Mouse (Mus musculus): ENCODE results near the gene Arl6ip1.

DNA sequence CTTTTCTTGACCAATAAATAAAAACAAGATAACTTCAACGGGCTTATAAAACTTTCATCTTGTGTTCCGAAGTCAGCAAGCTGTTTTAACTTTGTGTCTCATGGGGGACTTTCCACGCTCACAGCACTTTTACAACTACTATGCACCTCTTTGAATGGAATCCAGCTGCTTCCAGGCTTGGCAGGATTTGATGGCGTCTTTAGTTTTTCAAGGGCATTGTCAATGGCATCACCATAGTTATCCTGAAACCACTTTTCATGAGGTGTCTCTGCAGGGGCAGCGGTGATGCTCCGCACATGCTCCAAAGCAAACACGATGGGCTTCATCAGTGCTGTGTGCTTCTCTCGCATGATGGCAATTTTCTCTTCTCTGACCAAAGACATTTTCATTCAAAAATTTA is 33.5 kb upstream of the Arl6ip1 start:
- no peak for TF ChIP-seq CTCF (IDR thresholded peaks at IDR 0.05 in 2 of 3, conservative IDR thresholded peaks at IDR 0.05 in 1 of 3; ENCODE audit: control insufficient read depth in 1 of 3, insufficient read depth in 1 of 3, low read depth in 2 of 3, low read length in 3 of 3, poor library complexity in 1 of 3, severe bottlenecking in 1 of 3)
- no peak for TF ChIP-seq POLR2A (IDR thresholded peaks at IDR 0.05; ENCODE audit: control insufficient read depth in 1 of 2, insufficient read depth in 1 of 2, low read depth in 1 of 2, low read length in 2 of 2, poor library complexity in 1 of 2)
- no peak for TF ChIP-seq NELFE (IDR thresholded peaks at IDR 0.05; ENCODE audit: low read depth, low read length)
- no peak for TF ChIP-seq MEF2A (IDR thresholded peaks at IDR 0.05; ENCODE audit: extremely low read depth, insufficient replicate concordance, low read depth, low read length, poor library complexity, severe bottlenecking)
- TF ChIP-seq HCFC1 (IDR thresholded peaks at IDR 0.05; ENCODE audit: low read depth, low read length): no peak
- no peak for TF ChIP-seq GABPA (IDR thresholded peaks at IDR 0.05; ENCODE audit: low read depth, low read length)
- TF ChIP-seq SIN3A (IDR thresholded peaks at IDR 0.05; ENCODE audit: low read length): no peak
- TF ChIP-seq USF2 (IDR thresholded peaks at IDR 0.05; ENCODE audit: borderline replicate concordance in 1 of 2, insufficient read depth in 1 of 2, low read depth in 1 of 2, low read length in 2 of 2): no peak
- TF ChIP-seq ELF1 (IDR thresholded peaks at IDR 0.05; ENCODE audit: low read depth, low read length): no peak
- no peak for TF ChIP-seq EP300 (IDR thresholded peaks at IDR 0.05; ENCODE audit: low read depth in 1 of 2, low read length in 2 of 2)
- no peak for TF ChIP-seq TAL1 (IDR thresholded peaks at IDR 0.05; ENCODE audit: low read length)
- TF ChIP-seq JUND (IDR thresholded peaks at IDR 0.05; ENCODE audit: low read depth, low read length): no peak
- TF ChIP-seq MAFK (IDR thresholded peaks at IDR 0.05; ENCODE audit: borderline replicate concordance, low read depth, low read length): no peak
